Mouse (Mus musculus): Measurements from ENCODE around the gene Agap2. TPM values are rescaled to one million over a fixed set of nuclear protein-coding genes. Genes with fewer than 3 reads are reported as not detected.

Agap2 gene
- total and polyA plus RNA-seq, 3 experiments = 24.8 to 43.5 (median 26.1) TPM

GRCm38 (mm10) chr10:127058161-127058560, 16.9 kb upstream of the Agap2 start:
- in situ Hi-C loops (cut with MboI; ENCODE audit: low pct_ligation_motif_present, low pct_unique_long_range_greater_than_20kb, low sequenced_read_pairs) (no loop called here), dilution Hi-C loops (cut with MboI; ENCODE audit: extremely low pct_ligation_motif_present, extremely low pct_unique_long_range_greater_than_20kb, low sequenced_read_pairs) (no loop called here)
- peak overlapping the region; percentile 79 for H3K4me2 ChIP-seq (ENCODE audit: insufficient read depth, low read depth, poor library complexity, severe bottlenecking)
- peaks cover 37% of the 10 kb centered on the region for H3K27me3 ChIP-seq (replicated peaks)
- H3K79me2 ChIP-seq (replicated peaks; ENCODE audit: control insufficient read depth, extremely low read depth, insufficient read depth, poor library complexity, severe bottlenecking) = no peaks in the 10 kb centered on the region
- peak; percentile 78 for DNase-seq (ENCODE audit: extremely low read depth)
- H3K27ac ChIP-seq (ENCODE audit: insufficient read depth, low read depth) = no peak overlapping the region
- H3K4me3 ChIP-seq (replicated peaks in 1 of 3; ENCODE audit: low read depth in 2 of 3, low read length in 2 of 3, poor library complexity in 1 of 3) = no peak overlapping the region
- TF ChIP-seq UBTF (IDR thresholded peaks at IDR 0.05; ENCODE audit: low read depth, low read length) = no peak
- no peak for TF ChIP-seq TCF12 (IDR thresholded peaks at IDR 0.05; ENCODE audit: low read depth, low read length)
- TF ChIP-seq RAD21 (IDR thresholded peaks at IDR 0.05; ENCODE audit: low read depth, low read length) = peak; percentile 42
- no peak for TF ChIP-seq PAX5 (IDR thresholded peaks at IDR 0.05; ENCODE audit: low read length)
- no peak for TF ChIP-seq HCFC1 (IDR thresholded peaks at IDR 0.05; ENCODE audit: low read depth, low read length)
- no peak for TF ChIP-seq MXI1 (IDR thresholded peaks at IDR 0.05; ENCODE audit: low read depth, low read length)
- TF ChIP-seq CTCF (conservative IDR thresholded peaks at IDR 0.05 in 1 of 2, IDR thresholded peaks at IDR 0.05 in 1 of 2; ENCODE audit: low read depth in 2 of 2, low read length in 2 of 2) = peak; percentile 78 to 86
- TF ChIP-seq ELF1 (IDR thresholded peaks at IDR 0.05; ENCODE audit: low read depth, low read length) = no peak
- TF ChIP-seq SMC3 (IDR thresholded peaks at IDR 0.05; ENCODE audit: low read depth, low read length) = peak; percentile 65
- H3K36me3 ChIP-seq (replicated peaks in 1 of 2; ENCODE audit: control insufficient read depth in 1 of 2, insufficient read depth in 1 of 2, low read length in 1 of 2) = peaks cover 12 to 15% of the 10 kb centered on the region in 2 experiments
- no peak overlapping the region for H3K9ac ChIP-seq (ENCODE audit: insufficient read depth, low read depth)
- H3K4me1 ChIP-seq (ENCODE audit: control insufficient read depth in 1 of 2, insufficient read depth in 2 of 2) = peaks cover 12 to 40% of the 10 kb centered on the region in 2 experiments
- H3K9me3 ChIP-seq (replicated peaks; ENCODE audit: low read length) = no peaks in the 10 kb centered on the region

GRCm38 (mm10) chr10:127058708-127059107, 16.4 kb upstream of the Agap2 start:
- Histone ChIP-seq H3K27ac (ENCODE audit: insufficient read depth, low read depth) (no peak overlapping the region), H3K4me2 (ENCODE audit: insufficient read depth, low read depth, poor library complexity, severe bottlenecking) (peak overlapping the region; percentile 69), H3K4me3 (replicated peaks in 1 of 3; ENCODE audit: low read depth in 2 of 3, low read length in 2 of 3, poor library complexity in 1 of 3) (peak overlapping the region in 1 of 3 experiments; percentile 11), H3K36me3 (replicated peaks in 1 of 2; ENCODE audit: control insufficient read depth in 1 of 2, insufficient read depth in 1 of 2, low read length in 1 of 2) (peaks cover 12 to 15% of the 10 kb centered on the region in 2 experiments), H3K9ac (ENCODE audit: insufficient read depth, low read depth) (0 out of 2 replicates have a peak overlapping the region, but pooled peaks have one; percentile 91), H3K27me3 (replicated peaks) (peaks cover 37% of the 10 kb centered on the region), H3K79me2 (replicated peaks; ENCODE audit: control insufficient read depth, extremely low read depth, insufficient read depth, poor library complexity, severe bottlenecking) (peaks cover 2% of the 10 kb centered on the region; the same call in 1 of the 2 replicates), H3K4me1 (ENCODE audit: control insufficient read depth in 1 of 2, insufficient read depth in 2 of 2) (peaks cover 12 to 40% of the 10 kb centered on the region in 2 experiments), H3K9me3 (replicated peaks; ENCODE audit: low read length) (no peaks in the 10 kb centered on the region)
- in situ Hi-C loops (cut with MboI; ENCODE audit: low pct_ligation_motif_present, low pct_unique_long_range_greater_than_20kb, low sequenced_read_pairs) = no loop called here
- dilution Hi-C loops (cut with MboI; ENCODE audit: extremely low pct_ligation_motif_present, extremely low pct_unique_long_range_greater_than_20kb, low sequenced_read_pairs) = no loop called here
- TF ChIP-seq MEF2A (IDR thresholded peaks at IDR 0.05; ENCODE audit: borderline replicate concordance, low read depth, low read length) = no peak
- DNase-seq (ENCODE audit: extremely low read depth) = no peak

- Histone ChIP-seq H3K27ac (ENCODE audit: insufficient read depth, low read depth) (no peak overlapping the region), H3K79me2 (replicated peaks; ENCODE audit: control insufficient read depth, extremely low read depth, insufficient read depth, poor library complexity, severe bottlenecking) (peaks cover 8% of the 10 kb centered on the region), H3K4me2 (ENCODE audit: insufficient read depth, low read depth, poor library complexity, severe bottlenecking) (peak overlapping the region; percentile 69), H3K9ac (ENCODE audit: insufficient read depth, low read depth) (peak overlapping the region; percentile 91), H3K27me3 (replicated peaks) (peaks cover 37% of the 10 kb centered on the region), H3K9me3 (replicated peaks; ENCODE audit: low read length) (no peaks in the 10 kb centered on the region), H3K36me3 (replicated peaks in 1 of 2; ENCODE audit: control insufficient read depth in 1 of 2, insufficient read depth in 1 of 2, low read length in 1 of 2) (peaks cover 13 to 15% of the 10 kb centered on the region in 2 experiments), H3K4me3 (replicated peaks in 1 of 3; ENCODE audit: low read depth in 2 of 3, low read length in 2 of 3, poor library complexity in 1 of 3) (peak overlapping the region; percentile 42 to 90 (median 58)), H3K4me1 (ENCODE audit: control insufficient read depth in 1 of 2, insufficient read depth in 2 of 2) (peaks cover 12 to 40% of the 10 kb centered on the region in 2 experiments)
- dilution Hi-C loops (cut with MboI; ENCODE audit: extremely low pct_ligation_motif_present, extremely low pct_unique_long_range_greater_than_20kb, low sequenced_read_pairs) = no loop called here
- in situ Hi-C loops (cut with MboI; ENCODE audit: low pct_ligation_motif_present, low pct_unique_long_range_greater_than_20kb, low sequenced_read_pairs) = no loop called here
- peak; percentile 25; the same call in 1 of the 2 replicates for TF ChIP-seq UBTF (IDR thresholded peaks at IDR 0.05; ENCODE audit: low read depth, low read length)
- no peak for TF ChIP-seq MYC (IDR thresholded peaks at IDR 0.05; ENCODE audit: low read depth, low read length)
- no peak for DNase-seq (ENCODE audit: extremely low read depth)
These were observed 15.7 kb upstream of the Agap2 start for GRCm38 (mm10) chr10:127059174-127059967.

Data from CH12.LX (cell line).